Comparison of ENCODE assay signal across 19 mouse cellular contexts in the genomic region with DNA sequence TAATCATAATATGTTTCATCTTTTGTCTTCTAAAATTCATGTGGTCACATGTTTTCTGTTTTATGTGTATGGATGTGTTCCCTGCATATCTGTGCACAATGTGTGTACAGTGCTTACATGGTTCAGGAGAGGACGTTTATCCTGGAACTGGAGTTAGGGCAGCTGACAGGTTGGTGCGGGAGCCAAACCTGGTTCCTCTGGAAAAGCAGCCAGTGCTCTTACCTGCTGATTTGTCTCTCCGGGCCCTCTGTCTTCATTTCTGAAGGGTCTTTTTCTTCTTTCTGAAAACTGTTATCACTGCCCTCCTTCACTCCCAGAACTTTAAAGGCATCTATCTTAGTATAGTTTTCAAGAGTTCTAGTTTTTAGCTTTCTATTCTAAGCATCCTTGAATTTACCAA. TPM values are rescaled to one million over a fixed set of nuclear protein-coding genes. Genes with fewer than 3 reads are reported as not detected.
DNase-seq lines count a peak whose midpoint lies in the region; ATAC-seq lines count a peak whose summit lies in the region.
"Had no signal": no experiment of that assay in that cellular context is flagged by ENCODE, and none has a peak within 500 bp of the region (broad histone marks: within the 10 kb centered on the region; RNA-seq: fewer than 3 reads in every experiment).

No protein-coding gene starts in this region.

- H3K4me1 ChIP-seq in embryonic facial prominence, embryonic 13.5 days = peaks cover 8% of the 10 kb centered on the region
- H3K4me1 ChIP-seq in embryonic facial prominence, embryonic 10.5 days = no peaks in the 10 kb centered on the region
- H3K4me1 ChIP-seq in intestine, embryonic 14.5 days (replicated peaks; ENCODE audit: control insufficient read depth, insufficient read depth, low read length) = no peaks in the 10 kb centered on the region
- H3K4me1 ChIP-seq in intestine, embryonic 16.5 days (ENCODE audit: control insufficient read depth, insufficient read depth, low read length) = no peaks in the 10 kb centered on the region
- no peaks in the 10 kb centered on the region for H3K4me1 ChIP-seq in midbrain, embryonic 11.5 days (ENCODE audit: control insufficient read depth, insufficient read depth, low read length)
- H3K4me1 ChIP-seq in midbrain, embryonic 14.5 days (ENCODE audit: control insufficient read depth, insufficient read depth, low read length) = no peaks in the 10 kb centered on the region
- H3K4me1 ChIP-seq: embryonic facial prominence, embryonic 12.5 days; forebrain, embryonic 10.5 days; forebrain, embryonic 12.5 days had no signal

- H3K9me3 ChIP-seq in embryonic facial prominence, embryonic 13.5 days = no peaks in the 10 kb centered on the region
- no peaks in the 10 kb centered on the region for H3K9me3 ChIP-seq in embryonic facial prominence, embryonic 10.5 days
- no peaks in the 10 kb centered on the region for H3K9me3 ChIP-seq in intestine, embryonic 14.5 days (ENCODE audit: control insufficient read depth, low read length)
- H3K9me3 ChIP-seq in intestine, embryonic 16.5 days (ENCODE audit: control insufficient read depth, low read length) = no peaks in the 10 kb centered on the region
- no peaks in the 10 kb centered on the region for H3K9me3 ChIP-seq in midbrain, embryonic 11.5 days (ENCODE audit: control insufficient read depth, low read length)
- H3K9me3 ChIP-seq in midbrain, embryonic 14.5 days (ENCODE audit: control insufficient read depth, low read length) = no peaks in the 10 kb centered on the region
- H3K9me3 ChIP-seq: embryonic facial prominence, embryonic 12.5 days; forebrain, embryonic 10.5 days; forebrain, embryonic 12.5 days had no signal

- no peak overlapping the region for H3K9ac ChIP-seq in embryonic facial prominence, embryonic 13.5 days
- no peak overlapping the region for H3K9ac ChIP-seq in intestine, embryonic 14.5 days (ENCODE audit: low read length)
- H3K9ac ChIP-seq in intestine, embryonic 16.5 days (ENCODE audit: low read depth, low read length) = no peak overlapping the region
- H3K9ac ChIP-seq in midbrain, embryonic 11.5 days (ENCODE audit: low read length) = no peak overlapping the region
- H3K9ac ChIP-seq in midbrain, embryonic 14.5 days (replicated peaks; ENCODE audit: low read length) = no peak overlapping the region
- H3K9ac ChIP-seq: embryonic facial prominence, embryonic 12.5 days; forebrain, embryonic 12.5 days had no signal

- no peaks in the 10 kb centered on the region for H3K36me3 ChIP-seq in embryonic facial prominence, embryonic 13.5 days
- no peaks in the 10 kb centered on the region for H3K36me3 ChIP-seq in embryonic facial prominence, embryonic 10.5 days (replicated peaks)
- H3K36me3 ChIP-seq in intestine, embryonic 14.5 days (ENCODE audit: control insufficient read depth, insufficient read depth, low read length) = no peaks in the 10 kb centered on the region
- H3K36me3 ChIP-seq in intestine, embryonic 16.5 days (ENCODE audit: control insufficient read depth, insufficient read depth, low read length) = no peaks in the 10 kb centered on the region
- H3K36me3 ChIP-seq in midbrain, embryonic 11.5 days (ENCODE audit: control insufficient read depth, insufficient read depth, low read length) = no peaks in the 10 kb centered on the region
- no peaks in the 10 kb centered on the region for H3K36me3 ChIP-seq in midbrain, embryonic 14.5 days (ENCODE audit: control insufficient read depth, insufficient read depth, low read length)
- H3K36me3 ChIP-seq: embryonic facial prominence, embryonic 12.5 days; forebrain, embryonic 10.5 days; forebrain, embryonic 12.5 days; G1E had no signal

- no peak for DNase-seq in embryonic facial prominence, embryonic 10.5 days (ENCODE audit: low spot score)
- peak; percentile 27 for DNase-seq in intestine, embryonic 14.5 days (ENCODE audit: low spot score)
- peak; percentile 77 for DNase-seq in midbrain, embryonic 11.5 days (ENCODE audit: low spot score, missing footprints)
- DNase-seq in midbrain, embryonic 14.5 days = no peak
- DNase-seq in kidney, adult 9 months = no peak

- H3K4me2 ChIP-seq in embryonic facial prominence, embryonic 13.5 days = no peak overlapping the region
- H3K4me2 ChIP-seq in intestine, embryonic 14.5 days (ENCODE audit: low read length) = no peak overlapping the region
- H3K4me2 ChIP-seq in intestine, embryonic 16.5 days (ENCODE audit: low read depth, low read length) = no peak overlapping the region
- H3K4me2 ChIP-seq in midbrain, embryonic 11.5 days = no peak overlapping the region
- H3K4me2 ChIP-seq in midbrain, embryonic 14.5 days (ENCODE audit: low read length) = no peak overlapping the region
- H3K4me2 ChIP-seq: embryonic facial prominence, embryonic 12.5 days; forebrain, embryonic 12.5 days had no signal

- H3K27me3 ChIP-seq in embryonic facial prominence, embryonic 13.5 days = no peaks in the 10 kb centered on the region
- H3K27me3 ChIP-seq in embryonic facial prominence, embryonic 10.5 days (replicated peaks; ENCODE audit: low read depth, poor library complexity, severe bottlenecking) = no peaks in the 10 kb centered on the region
- no peaks in the 10 kb centered on the region for H3K27me3 ChIP-seq in intestine, embryonic 14.5 days (replicated peaks; ENCODE audit: control insufficient read depth, insufficient read depth, low read length)
- no peaks in the 10 kb centered on the region for H3K27me3 ChIP-seq in intestine, embryonic 16.5 days (replicated peaks; ENCODE audit: control insufficient read depth, insufficient read depth, low read length)
- no peaks in the 10 kb centered on the region for H3K27me3 ChIP-seq in midbrain, embryonic 11.5 days (ENCODE audit: control insufficient read depth, insufficient read depth, low read length)
- no peaks in the 10 kb centered on the region for H3K27me3 ChIP-seq in midbrain, embryonic 14.5 days (ENCODE audit: control insufficient read depth, insufficient read depth, low read length)
- H3K27me3 ChIP-seq: embryonic facial prominence, embryonic 12.5 days; forebrain, embryonic 12.5 days; Patski had no signal

- no peak for ATAC-seq in embryonic facial prominence, embryonic 13.5 days (ENCODE audit: insufficient number of reproducible peaks, insufficient read depth, low FRiP score, low TSS enrichment, low read depth)
- ATAC-seq in intestine, embryonic 14.5 days (replicated peaks; ENCODE audit: low FRiP score, low TSS enrichment, low read depth) = no peak
- no peak for ATAC-seq in intestine, embryonic 16.5 days
- no peak for ATAC-seq in midbrain, embryonic 11.5 days (ENCODE audit: low FRiP score)
- no peak for ATAC-seq in midbrain, embryonic 14.5 days (ENCODE audit: low FRiP score, low TSS enrichment)
- ATAC-seq: CD4-positive, CD25-positive, alpha-beta regulatory T cell, adult 4 months; Patski had no signal

- H3K4me3 ChIP-seq in embryonic facial prominence, embryonic 13.5 days = no peak overlapping the region
- no peak overlapping the region for H3K4me3 ChIP-seq in embryonic facial prominence, embryonic 10.5 days
- no peak overlapping the region for H3K4me3 ChIP-seq in intestine, embryonic 14.5 days (ENCODE audit: low read depth, low read length)
- no peak overlapping the region for H3K4me3 ChIP-seq in intestine, embryonic 16.5 days (ENCODE audit: low read length)
- H3K4me3 ChIP-seq in midbrain, embryonic 11.5 days (ENCODE audit: low read depth, low read length) = no peak overlapping the region
- H3K4me3 ChIP-seq in midbrain, embryonic 14.5 days (replicated peaks; ENCODE audit: low read depth, low read length) = no peak overlapping the region
- H3K4me3 ChIP-seq: embryonic facial prominence, embryonic 12.5 days; erythroblast, embryonic 14.5 days; forebrain, embryonic 10.5 days; forebrain, embryonic 12.5 days had no signal

- 70% methylated on average over 3 of the region's 3 CpGs for WGBS in embryonic facial prominence, embryonic 13.5 days
- 81% methylated on average over 3 of the region's 3 CpGs for WGBS in embryonic facial prominence, embryonic 10.5 days
- 75% methylated on average over 3 of the region's 3 CpGs for WGBS in intestine, embryonic 14.5 days
- 80% methylated on average over 3 of the region's 3 CpGs for WGBS in intestine, embryonic 16.5 days
- WGBS in midbrain, embryonic 11.5 days = 85% methylated on average over 3 of the region's 3 CpGs
- 90% methylated on average over 3 of the region's 3 CpGs for WGBS in midbrain, embryonic 14.5 days

- peak overlapping the region; percentile 85 for H3K27ac ChIP-seq in embryonic facial prominence, embryonic 13.5 days
- no peak overlapping the region for H3K27ac ChIP-seq in embryonic facial prominence, embryonic 10.5 days (replicated peaks)
- no peak overlapping the region for H3K27ac ChIP-seq in intestine, embryonic 14.5 days (ENCODE audit: low read depth)
- H3K27ac ChIP-seq in intestine, embryonic 16.5 days (ENCODE audit: low read length) = no peak overlapping the region
- H3K27ac ChIP-seq in midbrain, embryonic 11.5 days (ENCODE audit: low read depth, low read length) = no peak overlapping the region
- H3K27ac ChIP-seq in midbrain, embryonic 14.5 days (replicated peaks; ENCODE audit: low read depth, low read length) = no peak overlapping the region
- H3K27ac ChIP-seq: forebrain, embryonic 10.5 days; forebrain, embryonic 12.5 days had no signal

RNA-seq across cellular contexts. Expression of a gene that starts 12.6 kb away (rescaled TPM):
- polyA plus RNA-seq in embryonic facial prominence, embryonic 13.5 days (2015; fragmentation: Nextera tagmentation; extraction: Ambion mirVana) = 0.10 and 0.47 TPM in 2 replicates
- not detected in 2 replicates for polyA plus RNA-seq in embryonic facial prominence, embryonic 10.5 days (2016; fragmentation: Nextera tagmentation; extraction: Ambion mirVana)
- polyA plus RNA-seq in intestine, embryonic 14.5 days (2014; fragmentation: Nextera tagmentation; extraction: Ambion mirVana) = 0.42 TPM in 2 replicates
- polyA plus RNA-seq in intestine, embryonic 16.5 days (2015; fragmentation: Nextera tagmentation; extraction: Ambion mirVana) = 1.3 and 1.9 TPM in 2 replicates
- not detected in 2 replicates for polyA plus RNA-seq in midbrain, embryonic 11.5 days (2014; fragmentation: Nextera tagmentation; extraction: Ambion mirVana)
- 0.09 TPM in 1 of 2 replicates, not detected in the other for polyA plus RNA-seq in midbrain, embryonic 14.5 days (2014; fragmentation: Nextera tagmentation; extraction: Ambion mirVana)
- polyA plus RNA-seq: activated CD4-positive, CD25-positive, alpha-beta regulatory T cell, adult 4 months; adrenal gland, adult 2 months; brain, embryonic 14.5 days; CD4-positive, CD25-positive, alpha-beta regulatory T cell, adult 4 months; embryonic facial prominence, embryonic 12.5 days; erythroblast, embryonic 14.5 days; forebrain, embryonic 10.5 days; forebrain, embryonic 12.5 days; G1E had no signal

RNA-seq across cellular contexts. Expression of a gene that starts 13.2 kb away (rescaled TPM):
- 13.0 TPM in 1 of 2 replicates, not detected in the other for polyA plus RNA-seq in embryonic facial prominence, embryonic 13.5 days (2015; fragmentation: Nextera tagmentation; extraction: Ambion mirVana)
- not detected in 2 replicates for polyA plus RNA-seq in embryonic facial prominence, embryonic 10.5 days (2016; fragmentation: Nextera tagmentation; extraction: Ambion mirVana)
- polyA plus RNA-seq in intestine, embryonic 14.5 days (2014; fragmentation: Nextera tagmentation; extraction: Ambion mirVana) = 0.90 and 75.1 TPM in 2 replicates
- 53.8 and 90.3 TPM in 2 replicates for polyA plus RNA-seq in intestine, embryonic 16.5 days (2015; fragmentation: Nextera tagmentation; extraction: Ambion mirVana)
- polyA plus RNA-seq in midbrain, embryonic 11.5 days (2014; fragmentation: Nextera tagmentation; extraction: Ambion mirVana) = not detected in 2 replicates
- not detected in 2 replicates for polyA plus RNA-seq in midbrain, embryonic 14.5 days (2014; fragmentation: Nextera tagmentation; extraction: Ambion mirVana)
- polyA plus RNA-seq: activated CD4-positive, CD25-positive, alpha-beta regulatory T cell, adult 4 months; CD4-positive, CD25-positive, alpha-beta regulatory T cell, adult 4 months; forebrain, embryonic 10.5 days; forebrain, embryonic 12.5 days; forebrain, embryonic 14.5 days; forebrain, embryonic 16.5 days; G1E had no signal

RNA-seq across cellular contexts. Expression of a gene that starts 32.1 kb away (rescaled TPM):
- not detected in 2 replicates for polyA plus RNA-seq in embryonic facial prominence, embryonic 13.5 days (2015; fragmentation: Nextera tagmentation; extraction: Ambion mirVana)
- polyA plus RNA-seq in embryonic facial prominence, embryonic 10.5 days (2016; fragmentation: Nextera tagmentation; extraction: Ambion mirVana) = not detected in 2 replicates
- 0.27 TPM in 1 of 2 replicates, not detected in the other for polyA plus RNA-seq in intestine, embryonic 14.5 days (2014; fragmentation: Nextera tagmentation; extraction: Ambion mirVana)
- 0.09 and 0.31 TPM in 2 replicates for polyA plus RNA-seq in intestine, embryonic 16.5 days (2015; fragmentation: Nextera tagmentation; extraction: Ambion mirVana)
- not detected in 2 replicates for polyA plus RNA-seq in midbrain, embryonic 11.5 days (2014; fragmentation: Nextera tagmentation; extraction: Ambion mirVana)
- polyA plus RNA-seq in midbrain, embryonic 14.5 days (2014; fragmentation: Nextera tagmentation; extraction: Ambion mirVana) = not detected in 2 replicates
- polyA plus RNA-seq: activated CD4-positive, CD25-positive, alpha-beta regulatory T cell, adult 4 months; adrenal gland, adult 2 months; brain, embryonic 14.5 days; CD4-positive, CD25-positive, alpha-beta regulatory T cell, adult 4 months; embryonic facial prominence, embryonic 12.5 days; erythroblast, embryonic 14.5 days; forebrain, embryonic 10.5 days; forebrain, embryonic 12.5 days; forebrain, embryonic 14.5 days; forebrain, embryonic 16.5 days; G1E had no signal

RNA-seq across cellular contexts. Expression of a gene that starts 51.5 kb away (rescaled TPM):
- not detected in 2 replicates for polyA plus RNA-seq in embryonic facial prominence, embryonic 13.5 days (2015; fragmentation: Nextera tagmentation; extraction: Ambion mirVana)
- not detected in 2 replicates for polyA plus RNA-seq in embryonic facial prominence, embryonic 10.5 days (2016; fragmentation: Nextera tagmentation; extraction: Ambion mirVana)
- polyA plus RNA-seq in intestine, embryonic 14.5 days (2014; fragmentation: Nextera tagmentation; extraction: Ambion mirVana) = 0.20 TPM in 1 of 2 replicates, not detected in the other
- polyA plus RNA-seq in intestine, embryonic 16.5 days (2015; fragmentation: Nextera tagmentation; extraction: Ambion mirVana) = 0.12 TPM in 1 of 2 replicates, not detected in the other
- not detected in 2 replicates for polyA plus RNA-seq in midbrain, embryonic 11.5 days (2014; fragmentation: Nextera tagmentation; extraction: Ambion mirVana)
- polyA plus RNA-seq in midbrain, embryonic 14.5 days (2014; fragmentation: Nextera tagmentation; extraction: Ambion mirVana) = not detected in 2 replicates
- polyA plus RNA-seq: activated CD4-positive, CD25-positive, alpha-beta regulatory T cell, adult 4 months; adrenal gland, adult 2 months; brain, embryonic 14.5 days; CD4-positive, CD25-positive, alpha-beta regulatory T cell, adult 4 months; embryonic facial prominence, embryonic 12.5 days; erythroblast, embryonic 14.5 days; forebrain, embryonic 10.5 days; forebrain, embryonic 12.5 days; forebrain, embryonic 14.5 days; forebrain, embryonic 16.5 days; G1E had no signal

Comparison
In these comparisons a context has a peak if more than half of its experiments do, and no peak if none do; other contexts are left out.
1. DNase-seq: peak in intestine, embryonic 14.5 days (single experiment) and midbrain, embryonic 11.5 days (single experiment); none in embryonic facial prominence, embryonic 10.5 days (single experiment), midbrain, embryonic 14.5 days (single experiment) and kidney, adult 9 months (single experiment).